Mouse (Mus musculus) T-helper 17 cell (primary cell): ENCODE measurements around the gene Crb1.
"Not testable (repeated sequence)": the region's sequence is repeated elsewhere in the genome, so short reads cannot be mapped to it uniquely, and the experiment has no call there.

Experiments
- in situ Hi-C, 2 experiments: fragments of 300-600 bp; cut with MboI, MseI; formaldehyde crosslinking; loops; 1 replicate in 1 of 2; 2 replicates in 1 of 2; pipeline ENCODE4 v1.15.1; 2025; ENCODE audit warnings: high pct_unique_total_duplicates in 2 of 2

The Crb1 gene

DNA sequence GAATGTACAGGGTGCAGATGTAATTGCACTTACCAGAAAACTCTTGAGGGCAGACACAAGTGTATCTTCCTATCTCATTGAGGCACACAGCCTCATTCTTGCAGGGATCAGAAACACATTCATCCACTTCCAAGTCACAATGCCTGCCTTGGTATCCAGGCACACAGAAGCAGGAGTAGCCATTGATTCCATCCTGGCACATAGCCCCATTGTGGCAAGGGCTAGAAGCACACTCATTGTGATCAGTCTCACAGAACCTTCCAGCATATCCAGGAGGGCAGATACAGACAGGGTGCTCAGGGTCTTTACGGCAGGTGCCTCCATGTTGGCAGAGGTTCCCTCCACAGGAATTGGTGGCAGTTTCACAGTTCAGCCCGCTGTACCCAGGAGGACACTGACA lies 39.9 kb downstream of the Crb1 start:
- in situ Hi-C loops = loop anchor here in 1 of 2 experiments (10.0 kb wide), 1 partner anchor 1692 kb away; no protein-coding TSS in a partner anchor

DNA sequence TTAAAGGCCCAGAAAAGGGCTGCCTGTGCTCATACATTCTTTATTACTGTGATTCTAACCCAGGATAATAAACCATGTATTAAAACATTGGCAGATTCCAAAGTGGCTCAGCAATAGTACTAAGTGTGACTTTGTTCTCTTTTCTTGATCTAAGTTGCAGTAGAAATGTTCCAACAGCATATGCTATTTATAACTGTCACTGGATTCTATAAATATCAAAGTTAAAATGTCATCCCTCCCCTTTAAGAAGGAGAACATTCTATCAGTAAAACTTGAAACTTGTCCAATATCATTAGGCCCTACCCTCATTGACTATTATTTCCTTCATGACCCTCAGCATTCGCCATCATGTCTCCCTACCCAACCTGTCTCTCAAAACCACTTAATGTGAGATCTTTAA lies 48.1 kb downstream of the Crb1 start:
- in situ Hi-C loops = no loop called here

- in situ Hi-C loops = no loop called here
Observed at GRCm38 (mm10) chr1:139328286-139328685, 48.6 kb downstream of the Crb1 start.

GRCm38 (mm10) chr1:139325378-139325777 lies 51.5 kb downstream of the Crb1 start:
- in situ Hi-C loops = no loop called here

- in situ Hi-C loops = no loop called here
Observed at GRCm38 (mm10) chr1:139319798-139320197, 57.1 kb downstream of the Crb1 start.

GRCm38 (mm10) chr1:139314297-139314874 lies 62.5 kb downstream of the Crb1 start:
- in situ Hi-C loops = no loop called here

DNA sequence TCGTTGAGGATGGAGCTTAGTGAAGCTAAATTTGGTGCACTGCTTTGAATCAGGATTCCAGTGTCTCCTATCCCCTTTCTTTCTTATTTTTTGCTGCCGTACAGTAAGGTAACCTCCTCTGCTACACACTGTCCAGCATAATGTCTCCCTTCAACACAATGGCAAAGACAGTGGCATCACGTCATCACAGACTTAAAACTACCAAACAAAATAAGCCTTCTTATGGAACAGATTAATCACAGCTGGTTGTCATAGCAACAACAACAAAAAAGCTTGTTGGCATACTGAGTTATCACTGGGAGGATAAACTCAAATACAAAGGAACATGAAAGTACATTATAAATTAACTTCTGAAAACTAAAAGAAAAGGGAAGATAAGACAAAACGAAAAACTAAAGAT lies 68.0 kb downstream of the Crb1 start:
- in situ Hi-C loops = no loop called here

GRCm38 (mm10) chr1:139302519-139302918 lies 74.4 kb downstream of the Crb1 start:
- in situ Hi-C loops = not testable (repeated sequence)

DNA sequence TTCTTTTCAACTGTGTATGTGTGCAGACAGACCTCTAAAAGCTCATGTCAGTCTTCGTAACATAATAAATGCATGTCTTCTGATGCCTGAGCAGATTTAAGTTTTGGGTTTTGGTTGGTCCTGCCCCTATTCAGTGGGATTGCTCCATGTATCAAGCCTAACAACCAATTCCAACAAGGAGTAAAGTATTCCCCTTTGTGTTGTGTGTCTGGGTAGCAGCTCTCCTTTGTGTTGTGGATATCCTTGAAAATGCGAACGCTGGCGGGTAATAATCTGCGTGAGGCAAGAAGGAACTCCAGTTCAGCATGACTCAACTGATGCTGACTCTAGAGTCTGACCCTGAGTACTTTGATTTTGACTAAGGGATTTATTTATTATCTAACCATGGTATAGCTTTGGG lies 75.1 kb downstream of the Crb1 start:
- in situ Hi-C loops = no loop called here

DNA sequence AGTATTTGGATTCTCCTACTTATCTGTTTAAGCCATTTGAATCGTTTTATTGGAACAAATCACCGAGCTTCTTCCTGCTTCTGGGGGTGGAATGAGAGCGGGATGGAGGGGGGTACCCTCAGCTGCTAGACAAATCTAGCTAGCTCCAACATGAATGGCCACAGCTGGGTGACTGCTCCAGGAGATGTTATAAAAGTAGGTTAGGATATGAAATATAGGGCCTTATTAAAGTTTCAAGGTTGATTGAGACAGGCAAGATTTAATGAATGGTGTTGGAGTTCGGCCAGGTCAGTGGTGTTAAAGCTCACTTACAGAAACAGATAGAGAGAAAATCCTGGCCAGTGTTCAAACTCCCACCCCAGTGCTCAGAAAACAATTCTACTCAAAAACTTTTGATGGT lies 84.9 kb downstream of the Crb1 start:
- in situ Hi-C loops = no loop called here

DNA sequence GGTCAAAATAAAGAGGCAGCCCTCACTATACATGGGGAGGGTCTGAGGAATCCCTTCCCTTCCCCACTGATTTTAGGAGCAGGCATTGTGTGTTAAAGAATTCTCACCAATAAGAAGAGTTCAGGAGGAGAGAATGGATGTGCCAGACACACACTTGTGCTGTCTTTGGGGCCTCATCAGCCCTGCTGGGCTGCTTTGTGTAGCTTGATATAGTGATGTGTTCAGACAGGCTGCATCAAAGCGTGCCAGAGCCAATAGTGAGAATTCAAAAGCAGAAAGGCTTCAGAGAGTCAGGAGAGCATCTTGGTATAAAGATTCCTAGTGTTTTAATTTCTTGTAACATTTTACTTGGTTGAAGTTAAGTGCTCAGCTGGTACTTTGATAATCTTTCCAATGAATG lies 85.3 kb downstream of the Crb1 start:
- in situ Hi-C loops = no loop called here

GRCm38 (mm10) chr1:139276619-139277320 lies 100.1 kb downstream of the Crb1 start:
- in situ Hi-C loops = no loop called here

- in situ Hi-C loops = no loop called here
Observed at GRCm38 (mm10) chr1:139267844-139268243, 109.1 kb downstream of the Crb1 start.

DNA sequence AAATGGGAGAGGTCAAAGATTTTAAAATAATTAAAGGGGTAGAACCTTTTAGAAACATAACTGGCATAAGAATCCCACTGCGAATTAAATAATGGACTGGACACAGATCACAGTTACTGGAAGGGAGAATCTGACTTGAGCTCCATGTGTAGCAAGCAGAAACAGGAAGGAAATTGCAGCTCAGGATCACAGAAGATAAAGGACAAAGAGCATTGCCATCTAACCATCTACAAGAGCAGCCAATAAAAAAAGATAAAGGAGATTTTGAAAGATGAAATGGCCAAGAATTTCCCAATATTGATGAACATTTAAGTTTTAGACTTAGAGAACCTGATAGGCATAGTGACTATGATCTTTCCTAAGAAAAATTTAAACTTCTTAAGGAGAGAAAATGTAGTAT lies 112.7 kb downstream of the Crb1 start:
- in situ Hi-C loops = no loop called here

DNA sequence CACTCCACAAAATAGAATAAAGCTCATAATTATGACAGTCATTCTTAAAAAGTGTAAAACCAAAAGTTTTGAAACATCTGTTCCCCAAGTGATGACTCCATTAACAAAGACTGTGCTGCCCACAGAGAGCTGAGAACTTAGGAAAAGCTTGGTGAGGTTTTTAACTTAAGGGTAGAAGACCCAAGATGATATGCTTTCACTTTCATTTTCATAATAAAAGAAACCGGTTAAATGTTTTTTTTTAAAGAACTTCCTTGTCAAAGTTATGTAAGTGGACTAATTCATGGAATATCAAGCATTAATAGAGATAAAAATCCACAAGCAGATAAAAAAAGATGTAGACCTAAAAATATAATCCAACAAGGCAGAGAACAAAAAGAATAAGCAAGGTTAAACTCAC lies 113.7 kb downstream of the Crb1 start:
- in situ Hi-C loops = no loop called here

- in situ Hi-C loops = no loop called here
Observed at GRCm38 (mm10) chr1:139255581-139255980, 121.3 kb downstream of the Crb1 start.

GRCm38 (mm10) chr1:139252041-139252440 lies 124.9 kb downstream of the Crb1 start:
- in situ Hi-C loops = no loop called here

- in situ Hi-C loops = no loop called here
Observed at GRCm38 (mm10) chr1:139249159-139249558, 127.7 kb downstream of the Crb1 start.

DNA sequence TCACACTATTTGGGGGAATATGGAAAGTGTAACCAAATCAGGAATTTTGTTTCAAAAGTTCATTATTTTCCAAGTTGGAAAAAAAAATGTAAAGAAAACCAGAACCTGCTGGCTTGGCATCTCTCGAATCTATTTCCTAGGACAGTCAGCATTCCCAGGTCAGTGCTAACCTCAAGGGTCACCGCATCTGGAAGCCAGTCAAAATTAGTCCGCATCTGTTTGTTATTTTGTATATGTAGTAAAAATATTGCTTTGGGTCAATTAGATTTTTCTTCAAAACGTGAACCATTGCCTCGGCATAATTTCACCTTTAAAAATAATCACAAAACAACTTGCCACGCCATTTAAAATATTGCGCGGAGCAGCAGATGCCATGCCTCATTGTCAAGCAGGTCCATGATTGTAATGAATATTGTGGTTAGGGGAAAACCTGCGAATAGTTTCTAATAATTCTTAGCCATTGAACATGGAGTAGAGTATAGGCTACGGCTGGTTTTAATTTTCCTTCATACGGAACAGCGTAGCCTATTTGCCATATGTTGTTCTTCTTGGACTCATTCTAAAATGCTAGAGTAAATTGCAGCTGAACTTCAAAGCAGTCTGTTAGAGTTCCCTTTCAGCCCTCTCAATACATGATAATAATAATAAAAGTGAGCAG lies 130.0 kb downstream of the Crb1 start:
- in situ Hi-C loops = no loop called here

- in situ Hi-C loops = no loop called here
Observed at GRCm38 (mm10) chr1:139236794-139237193, 140.1 kb downstream of the Crb1 start.

DNA sequence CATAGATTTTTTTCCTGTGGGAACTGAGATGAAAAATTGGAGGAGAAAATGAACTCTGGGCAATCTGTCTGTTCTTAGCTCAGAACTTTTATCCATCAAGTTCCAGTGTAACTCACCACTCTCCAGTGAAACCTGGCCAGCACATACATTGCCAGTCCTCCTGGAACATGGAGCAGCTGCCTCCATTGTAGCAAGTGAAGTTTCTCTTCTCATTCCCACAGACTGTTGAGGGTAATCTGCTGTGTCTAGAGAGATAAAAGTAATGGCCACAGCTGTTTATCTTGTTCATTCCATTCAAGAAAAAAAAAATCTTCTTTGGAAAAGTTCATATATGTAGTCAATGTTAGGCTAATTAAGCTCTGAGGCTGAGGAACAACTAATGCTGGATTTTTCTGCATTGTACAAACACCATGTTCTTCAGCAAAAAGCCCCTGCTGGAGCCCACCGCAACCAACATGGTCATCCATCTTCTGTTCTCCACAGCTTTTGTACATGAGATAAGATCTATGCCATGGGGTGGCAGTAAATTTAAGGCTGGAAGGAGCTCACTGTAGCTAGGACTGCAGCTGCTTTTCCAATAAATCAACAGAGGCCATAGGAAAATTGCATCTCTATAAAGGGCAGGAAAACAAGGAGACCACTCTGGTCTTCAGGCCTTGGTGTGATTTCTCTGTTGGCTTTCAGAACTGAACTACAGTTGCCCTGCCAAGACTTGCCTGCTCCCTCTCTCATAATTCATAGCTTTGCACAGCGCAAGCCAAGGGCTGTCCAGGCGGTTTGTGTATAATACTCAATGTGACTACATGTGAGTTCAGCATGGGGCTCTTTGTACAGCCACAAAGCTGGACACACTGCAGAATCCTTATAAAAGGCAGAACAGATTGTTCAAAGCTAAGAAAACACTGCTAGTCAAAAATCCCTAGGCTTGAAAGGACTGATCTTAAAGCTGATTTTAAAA lies 142.0 kb downstream of the Crb1 start:
- in situ Hi-C loops = no loop called here

- in situ Hi-C loops = no loop called here
Observed at GRCm38 (mm10) chr1:139232636-139233035, 144.3 kb downstream of the Crb1 start.
